Mouse (Mus musculus) spleen, adult 2 months (tissue): ENCODE data around the gene Zfp609.

Source experiments
- CTCF ChIP-seq: fragments of 200-500 bp; IDR thresholded peaks from 2 replicates; pipeline ENCODE4 v1.5.1; 2011; ENCODE audit warnings: mild to moderate bottlenecking, inconsistent platforms; ENCODE audit not compliant: insufficient read depth, insufficient read length, insufficient replicate concordance; ENCODE audit errors: extremely low read depth
- POLR2A ChIP-seq: fragments of 200-500 bp; IDR thresholded peaks from 2 replicates; pipeline ENCODE4 v1.6.1; 2011; ENCODE audit warnings: low read depth, low read length, inconsistent platforms

- TF ChIP-seq POLR2A (no peak), CTCF (no peak)
Measured at GRCm38 (mm10) chr9:65746479-65746878, 80.9 kb downstream of the Zfp609 start.
